Mouse (Mus musculus) lung, postnatal 0 days (tissue): Measurements from ENCODE around the gene Bag3.

Experiments used
- CTCF ChIP-seq: IDR thresholded peaks from 2 replicates; pipeline ENCODE4 v1.5.1; 2016; ENCODE audit warnings: antibody characterized with exemption, mild to moderate bottlenecking
- EP300 ChIP-seq: IDR thresholded peaks from 2 replicates; pipeline ENCODE4 v1.6.1; 2016; ENCODE audit warnings: antibody characterized with exemption, mild to moderate bottlenecking, control low read depth

DNA sequence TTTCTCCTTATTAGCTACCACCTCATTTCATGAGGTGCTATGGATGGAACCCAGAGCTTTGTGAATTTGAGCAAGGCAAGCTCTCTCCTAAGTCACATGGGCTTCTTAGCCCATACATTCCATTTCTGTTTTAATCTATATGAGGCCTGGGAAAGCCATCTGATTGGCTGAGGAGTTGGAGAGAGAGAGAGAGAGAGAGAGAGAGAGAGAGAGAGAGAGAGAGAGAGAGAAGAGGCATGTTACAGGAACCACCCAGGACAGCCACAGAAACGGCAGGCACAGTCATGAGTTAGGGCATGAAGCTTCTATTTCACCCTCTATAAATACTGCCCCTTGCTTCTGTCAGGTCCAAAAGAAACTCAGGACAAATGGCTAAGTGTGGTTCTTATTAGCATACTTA lies 54.2 kb downstream of the Bag3 start:
- TF ChIP-seq CTCF (no peak), EP300 (no peak)
